Mouse (Mus musculus) midbrain, embryonic 10.5 days (tissue): ENCODE data around the gene Fxr1. TPM values are rescaled to one million over a fixed set of nuclear protein-coding genes. Genes with fewer than 3 reads are reported as not detected.

Experiments
- DNase-seq: peaks from one replicate; pipeline ENCODE4 v3.0.0-alpha.2; 2017; ENCODE audit warnings: low spot score
- H3K27ac ChIP-seq: fragments of 300-500 bp; sonication (generic); replicated peaks from 2 replicates; pipeline ENCODE4 v1.5.1; 2016; ENCODE audit warnings: mild to moderate bottlenecking
- H3K27me3 ChIP-seq: fragments of 300-500 bp; sonication (generic); 2 replicates; pipeline ENCODE4 v1.6.1; 2016; ENCODE audit warnings: low read depth, mild to moderate bottlenecking; ENCODE audit not compliant: poor library complexity, severe bottlenecking
- H3K36me3 ChIP-seq: fragments of 300-500 bp; sonication (generic); 2 replicates; pipeline ENCODE4 v1.6.1; 2016; ENCODE audit warnings: mild to moderate bottlenecking, moderate library complexity
- H3K4me1 ChIP-seq: fragments of 300-500 bp; sonication (generic); 2 replicates; pipeline ENCODE4 v1.6.1; 2016
- H3K4me3 ChIP-seq: fragments of 300-500 bp; sonication (generic); 2 replicates; pipeline ENCODE4 v1.5.1; 2016; ENCODE audit warnings: mild to moderate bottlenecking, moderate library complexity
- H3K9me3 ChIP-seq: fragments of 300-500 bp; sonication (generic); replicated peaks from 2 replicates; pipeline ENCODE4 v1.6.1; 2016; ENCODE audit warnings: mild to moderate bottlenecking
- WGBS: fragments of 180-500 bp; shearing (Covaris S2); methylation state at CpG from one replicate; pipeline ENCODE4 v1.1.7; 2016; 5-methylcytosine and 5-hydroxymethylcytosine counted together
- polyA plus RNA-seq: library from polyadenylated mRNA; unstranded; fragments of >200 nt; fragmentation: Nextera tagmentation; extraction: Ambion mirVana; gene quantifications from 2 replicates; pipeline ENCODE4 v1.2.1, GENCODE M21; 2016

The Fxr1 gene
- polyA plus RNA-seq, 1 experiment from 2014 or later, result 55.3 TPM

DNA sequence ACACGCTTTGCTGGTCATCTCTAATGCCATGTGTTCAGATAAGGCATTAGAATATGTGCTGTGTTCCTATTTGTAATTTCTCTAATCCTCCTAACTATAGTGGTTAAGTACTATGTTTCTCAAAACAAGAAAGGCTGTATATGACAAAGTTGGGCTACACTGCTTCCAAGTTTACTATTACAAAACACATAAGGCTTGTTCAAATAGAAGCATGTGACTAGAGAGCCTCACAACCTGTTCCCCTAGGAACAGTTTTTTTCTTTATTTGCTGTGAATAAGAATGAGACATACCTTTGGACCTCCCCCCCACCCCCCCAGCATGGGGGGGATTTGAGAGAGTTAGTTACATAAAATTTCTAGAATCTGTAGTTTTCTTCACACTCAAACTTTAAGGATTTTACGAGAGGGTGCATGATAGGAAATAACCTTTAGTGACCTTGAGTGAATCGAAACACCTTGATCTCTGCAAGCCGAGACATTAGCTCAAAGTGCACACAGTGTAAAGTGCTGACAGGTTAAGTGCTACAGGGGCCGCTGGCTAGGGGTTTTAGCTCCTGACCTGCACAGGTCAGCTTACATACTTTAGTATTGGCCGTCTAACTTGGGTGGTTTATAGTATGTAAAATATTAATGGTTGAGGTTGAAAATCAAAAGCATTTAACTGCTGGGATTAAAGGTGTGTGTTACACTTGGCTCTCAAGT lies 56.5 kb downstream of the Fxr1 start:
- Histone ChIP-seq H3K4me1 (peaks cover 13% of the 10 kb centered on the region), H3K27me3 (no peaks in the 10 kb centered on the region), H3K27ac (no peak overlapping the region), H3K36me3 (peaks cover 73% of the 10 kb centered on the region), H3K4me3 (no peak overlapping the region), H3K9me3 (no peaks in the 10 kb centered on the region)
- no peak for DNase-seq
- WGBS, result 88% methylated on average over 6 of the region's 6 CpGs

DNA sequence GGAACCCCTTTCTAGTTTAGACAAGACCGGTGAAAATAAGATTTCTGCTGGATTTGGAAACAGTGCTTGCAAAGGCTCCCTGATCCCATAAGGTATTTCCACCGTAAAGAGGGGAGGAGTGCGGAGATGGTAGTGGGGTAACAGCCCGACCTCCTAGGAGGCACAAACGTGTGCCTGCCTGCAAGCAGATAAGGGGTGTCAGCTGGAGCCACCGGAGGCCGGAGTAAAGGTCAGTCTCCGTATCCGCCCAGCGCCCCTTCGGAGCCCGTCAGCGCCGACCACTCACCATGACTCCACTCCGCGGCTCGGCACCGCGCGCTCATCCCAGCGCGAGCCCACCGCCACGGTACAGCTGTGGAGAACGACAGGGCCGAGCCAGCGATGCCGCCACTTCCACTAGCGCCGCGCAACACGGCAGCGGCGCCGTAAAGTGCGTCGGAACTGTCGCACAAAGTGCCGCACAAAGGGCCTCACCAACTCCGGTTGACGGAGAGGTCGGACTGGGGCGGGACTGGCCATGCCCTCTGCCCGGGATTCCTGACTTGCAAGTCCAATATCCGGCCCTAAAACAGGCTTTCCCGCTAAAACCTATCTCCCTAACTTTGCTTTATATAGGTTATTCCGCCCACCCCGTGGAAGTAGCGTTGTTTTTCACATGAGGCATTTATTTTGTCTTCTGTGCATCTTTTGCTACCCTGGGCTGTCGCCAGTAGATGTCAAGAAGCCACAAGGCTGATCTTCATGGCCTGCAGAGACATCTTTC lies 61.3 kb downstream of the Fxr1 start, which contains the start of gene Dnajc19:
TSS of gene Dnajc19 (minus strand) at position 422 of the 763 bp plus-strand sequence.
- under 1% methylated on average over 50 of the region's 50 CpGs for WGBS
- Histone ChIP-seq H3K27ac (peak within 1 kb of the TSS; percentile 89), H3K9me3 (no peaks in the 10 kb centered on the region), H3K4me1 (peaks cover 22% of the 10 kb centered on the region), H3K27me3 (no peaks in the 10 kb centered on the region), H3K36me3 (peaks cover 26% of the 10 kb centered on the region), H3K4me3 (peak within 1 kb of the TSS; percentile 83)
- peak; percentile 92 for DNase-seq

DNA sequence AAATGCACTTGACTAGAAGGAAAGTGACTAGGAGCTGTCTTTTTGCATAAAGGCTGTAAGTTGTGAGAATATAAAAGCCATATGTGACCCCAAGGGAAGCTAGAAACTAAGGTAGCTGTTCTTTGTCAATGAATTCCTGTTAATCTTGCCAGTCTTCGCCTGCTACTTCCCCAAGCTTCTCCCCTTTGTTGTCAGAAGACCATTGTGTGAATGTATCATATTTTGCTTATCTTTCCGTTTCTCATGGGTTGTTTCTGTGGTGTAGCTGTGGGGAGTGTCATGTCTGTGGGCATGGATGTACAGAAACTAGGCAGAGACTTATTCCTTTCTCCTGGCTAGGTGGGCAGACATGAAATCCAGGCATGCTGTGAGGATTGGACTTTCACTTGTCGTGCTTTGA lies 62.2 kb downstream of the Fxr1 start:
- Histone ChIP-seq H3K27me3 (no peaks in the 10 kb centered on the region), H3K27ac (peak overlapping the region; percentile 89), H3K9me3 (no peaks in the 10 kb centered on the region), H3K36me3 (peaks cover 18% of the 10 kb centered on the region), H3K4me3 (peak overlapping the region; percentile 83), H3K4me1 (peaks cover 22% of the 10 kb centered on the region)
- 87% methylated on average over 3 of the region's 3 CpGs for WGBS
- no peak for DNase-seq

DNA sequence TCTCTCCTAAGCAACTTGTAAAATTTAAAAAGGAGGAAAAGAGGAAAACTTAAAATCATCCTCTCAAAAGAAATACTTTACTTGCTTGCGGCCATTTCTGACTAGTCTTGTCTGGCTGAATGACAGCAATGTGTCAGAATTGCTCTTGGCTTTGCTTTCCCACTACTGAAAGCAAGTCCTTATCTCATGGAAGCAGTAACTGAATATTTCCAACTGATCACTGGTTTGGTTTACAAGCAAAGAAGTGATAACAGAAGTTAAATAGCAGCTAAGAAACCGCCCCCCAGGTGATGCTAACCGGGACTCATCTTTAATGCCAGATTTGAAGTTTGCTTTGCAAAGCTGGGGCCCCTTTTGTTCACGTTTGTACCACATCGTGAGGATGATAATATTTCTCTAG lies 63.9 kb downstream of the Fxr1 start:
- Histone ChIP-seq H3K9me3 (no peaks in the 10 kb centered on the region), H3K27me3 (no peaks in the 10 kb centered on the region), H3K27ac (no peak overlapping the region), H3K4me3 (no peak overlapping the region), H3K4me1 (peaks cover 22% of the 10 kb centered on the region), H3K36me3 (peaks cover 3% of the 10 kb centered on the region)
- no peak for DNase-seq
- 78% methylated on average over 5 of the region's 5 CpGs for WGBS

DNA sequence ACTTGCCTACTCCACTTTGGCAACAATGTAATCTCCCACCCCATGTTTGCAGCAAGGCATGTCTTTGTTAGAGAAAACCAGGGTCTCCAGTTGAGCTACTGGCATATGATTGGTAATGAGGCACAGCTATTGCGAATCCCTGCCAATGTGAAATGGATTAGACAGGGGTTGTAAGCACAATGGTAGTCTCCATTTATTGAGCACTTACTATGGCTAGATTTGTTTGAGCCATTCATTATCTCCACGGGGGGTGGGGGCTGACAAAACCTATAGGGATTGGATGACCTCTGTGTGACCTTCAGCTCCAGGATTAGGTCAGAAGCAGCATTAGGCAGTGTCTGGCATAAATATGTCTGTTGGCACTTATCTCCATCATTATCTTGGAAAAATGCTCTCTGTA lies 83.1 kb downstream of the Fxr1 start:
- H3K4me1 ChIP-seq, result peaks cover 32% of the 10 kb centered on the region
- H3K36me3 ChIP-seq, result no peaks in the 10 kb centered on the region
- H3K27me3 ChIP-seq, result peaks cover 25% of the 10 kb centered on the region
- WGBS, result 63% methylated on average over 2 of the region's 2 CpGs
- H3K9me3 ChIP-seq, result no peaks in the 10 kb centered on the region
- peak; percentile 21 for DNase-seq
- H3K27ac ChIP-seq, result no peak overlapping the region
- no peak overlapping the region for H3K4me3 ChIP-seq

DNA sequence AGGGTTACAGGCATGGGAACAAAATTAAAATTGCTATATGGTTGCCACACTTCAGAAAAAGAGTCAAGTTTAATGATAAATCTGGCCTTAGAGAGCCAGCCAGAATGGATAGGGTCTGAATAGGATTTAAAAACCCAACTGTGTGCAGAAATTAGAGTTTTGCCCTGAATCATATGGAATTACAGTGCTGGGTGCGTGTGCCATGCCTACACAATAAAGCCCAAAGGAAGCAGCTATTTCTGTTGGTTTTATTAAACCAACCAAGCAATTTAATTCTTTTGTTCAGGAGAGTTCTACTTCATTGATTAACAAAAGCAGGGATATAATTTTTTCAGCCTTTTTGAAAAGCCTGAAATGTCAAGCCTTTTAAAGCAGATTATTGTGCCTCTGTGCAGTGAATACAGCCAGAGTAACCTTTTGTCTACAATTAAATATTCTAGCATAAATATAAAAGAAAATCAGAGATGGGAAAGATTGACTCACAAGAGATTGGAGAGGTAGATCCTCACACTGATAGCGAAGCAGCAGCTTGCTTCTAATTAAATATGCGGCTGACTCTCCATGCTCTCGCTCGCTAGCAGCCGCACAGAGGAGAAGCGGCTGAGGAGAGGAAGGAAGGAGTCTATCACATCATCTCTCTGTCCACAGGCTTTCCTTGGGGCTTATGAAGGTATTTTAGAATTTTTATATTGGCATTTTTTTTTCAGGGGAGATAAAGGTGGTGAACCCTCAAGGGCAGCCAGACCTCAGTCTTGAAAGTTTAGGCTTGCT lies 84.3 kb downstream of the Fxr1 start:
- WGBS, result 18% methylated on average over 7 of the region's 7 CpGs
- peak overlapping the region; percentile 18; the same call in 1 of the 2 replicates for H3K4me3 ChIP-seq

DNA sequence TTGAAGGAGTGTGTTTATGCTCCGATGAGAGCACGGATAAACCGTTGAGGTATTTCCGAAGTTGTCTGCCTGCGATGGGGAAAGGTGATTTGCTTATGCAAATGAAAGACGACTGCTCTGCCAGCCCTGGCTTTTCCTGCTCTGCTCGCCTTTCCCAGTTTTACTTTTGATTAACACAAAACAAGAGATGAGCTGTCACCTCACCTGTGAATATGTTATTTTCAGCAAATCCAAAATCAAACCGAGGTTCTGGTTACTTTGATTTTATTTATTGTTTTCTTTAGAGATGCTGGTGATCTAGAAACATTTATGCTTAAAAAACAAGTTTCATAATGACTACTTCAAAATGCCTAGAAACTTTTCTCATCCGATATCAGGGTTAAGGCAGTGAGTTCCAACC lies 86.7 kb downstream of the Fxr1 start:
- Histone ChIP-seq H3K27ac (no peak overlapping the region), H3K36me3 (no peaks in the 10 kb centered on the region), H3K4me1 (peaks cover 32% of the 10 kb centered on the region), H3K9me3 (no peaks in the 10 kb centered on the region), H3K4me3 (no peak overlapping the region), H3K27me3 (peaks cover 25% of the 10 kb centered on the region)
- DNase-seq, result no peak
- WGBS, result 21% methylated on average over 9 of the region's 9 CpGs

More for the DNA sequence above, 84.3 kb downstream of the Fxr1 start:
- DNase-seq, result peak; percentile 27
- H3K27ac ChIP-seq, result no peak overlapping the region
- peaks cover 25% of the 10 kb centered on the region for H3K27me3 ChIP-seq
- no peaks in the 10 kb centered on the region for H3K9me3 ChIP-seq
- H3K4me1 ChIP-seq, result peaks cover 32% of the 10 kb centered on the region
- H3K36me3 ChIP-seq, result no peaks in the 10 kb centered on the region

DNA sequence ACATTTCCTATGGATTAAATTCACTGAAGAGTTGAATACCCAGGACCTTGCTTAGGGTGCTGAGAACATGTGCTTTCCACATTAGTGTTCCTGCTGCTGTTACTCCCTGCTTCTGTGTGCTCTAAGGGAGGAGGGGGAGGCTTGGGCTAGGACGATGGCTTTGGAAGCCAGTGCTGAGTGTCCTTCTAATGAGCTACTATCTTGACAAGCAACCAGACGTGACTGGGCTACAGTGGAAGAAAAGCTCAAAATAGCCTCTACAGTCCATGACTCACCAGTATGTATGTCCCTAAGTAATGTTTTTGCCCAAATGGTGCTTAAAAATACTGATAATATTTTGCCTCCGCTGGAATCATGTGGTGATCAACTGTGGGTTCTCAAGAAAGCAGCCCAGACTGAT lies 87.9 kb downstream of the Fxr1 start:
- no peak overlapping the region for H3K27ac ChIP-seq
- DNase-seq, result no peak
- 84% methylated on average over 3 of the region's 3 CpGs for WGBS
- peaks cover 25% of the 10 kb centered on the region for H3K27me3 ChIP-seq
- peaks cover 30% of the 10 kb centered on the region for H3K4me1 ChIP-seq
- H3K4me3 ChIP-seq, result no peak overlapping the region
- H3K9me3 ChIP-seq, result no peaks in the 10 kb centered on the region
- no peaks in the 10 kb centered on the region for H3K36me3 ChIP-seq

DNA sequence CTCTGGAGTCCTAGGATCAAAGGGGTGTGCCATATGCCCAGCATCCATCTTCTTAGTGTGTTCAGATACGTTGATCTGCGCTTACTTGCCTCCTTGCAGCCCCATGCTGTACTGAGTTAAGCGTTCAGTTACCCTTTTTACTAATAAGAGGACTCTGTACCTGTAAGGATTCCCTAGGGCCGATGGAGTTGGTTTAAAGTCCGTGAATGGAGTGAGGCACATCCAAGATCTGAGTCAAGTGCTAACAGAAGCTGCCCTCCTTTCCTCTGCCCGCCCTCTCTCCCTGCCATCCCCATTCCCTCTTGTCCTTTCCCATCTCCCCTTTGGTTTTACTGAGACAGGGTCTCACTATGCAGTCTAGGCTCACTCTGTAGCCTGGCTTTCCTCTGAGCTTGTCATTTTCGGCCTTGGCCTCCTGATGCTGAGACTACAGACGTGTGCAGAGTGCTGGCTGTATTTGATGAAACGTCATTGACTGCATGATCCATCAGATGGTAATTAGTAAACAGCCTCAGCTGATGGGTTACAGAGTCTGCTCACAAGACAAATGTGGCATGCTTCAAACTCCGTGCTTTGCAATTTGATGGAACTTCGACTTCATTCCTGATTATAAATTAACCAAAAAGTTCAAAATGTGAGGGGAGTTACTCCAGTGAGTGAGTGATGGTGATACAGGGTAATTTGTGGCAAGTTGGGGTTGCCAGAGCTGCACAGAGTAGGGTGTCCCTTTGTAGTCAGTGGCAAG lies 92.4 kb downstream of the Fxr1 start:
- Histone ChIP-seq H3K27ac (no peak overlapping the region), H3K4me3 (no peak overlapping the region), H3K27me3 (peaks cover 3% of the 10 kb centered on the region; the same call in 1 of the 2 replicates), H3K36me3 (no peaks in the 10 kb centered on the region), H3K4me1 (peaks cover 12% of the 10 kb centered on the region), H3K9me3 (no peaks in the 10 kb centered on the region)
- no peak for DNase-seq
- WGBS, result 83% methylated on average over 11 of the region's 11 CpGs

DNA sequence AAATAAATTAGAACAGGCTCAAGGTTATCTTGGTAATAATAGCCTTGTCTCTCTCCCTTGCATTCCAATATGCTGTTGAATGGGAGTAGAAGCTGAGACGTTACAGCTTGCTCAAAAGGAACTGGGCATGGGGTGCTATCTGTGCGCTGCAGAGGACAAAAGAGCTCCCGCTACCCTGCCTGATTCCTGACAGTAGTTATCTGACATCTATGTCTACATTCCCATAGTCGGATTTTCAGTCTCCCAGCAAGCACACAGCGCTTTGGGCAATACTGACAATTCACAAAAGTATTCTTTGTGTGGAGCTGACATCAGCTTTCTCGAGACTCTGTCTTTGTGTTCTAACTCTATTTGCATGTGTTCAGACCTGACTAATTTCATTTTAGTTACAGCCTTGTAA lies 96.1 kb downstream of the Fxr1 start:
- Histone ChIP-seq H3K4me1 (peaks cover 12% of the 10 kb centered on the region), H3K9me3 (no peaks in the 10 kb centered on the region), H3K27me3 (no peaks in the 10 kb centered on the region), H3K36me3 (no peaks in the 10 kb centered on the region), H3K27ac (no peak overlapping the region), H3K4me3 (no peak overlapping the region)
- 43% methylated on average over 6 of the region's 6 CpGs for WGBS
- no peak for DNase-seq

DNA sequence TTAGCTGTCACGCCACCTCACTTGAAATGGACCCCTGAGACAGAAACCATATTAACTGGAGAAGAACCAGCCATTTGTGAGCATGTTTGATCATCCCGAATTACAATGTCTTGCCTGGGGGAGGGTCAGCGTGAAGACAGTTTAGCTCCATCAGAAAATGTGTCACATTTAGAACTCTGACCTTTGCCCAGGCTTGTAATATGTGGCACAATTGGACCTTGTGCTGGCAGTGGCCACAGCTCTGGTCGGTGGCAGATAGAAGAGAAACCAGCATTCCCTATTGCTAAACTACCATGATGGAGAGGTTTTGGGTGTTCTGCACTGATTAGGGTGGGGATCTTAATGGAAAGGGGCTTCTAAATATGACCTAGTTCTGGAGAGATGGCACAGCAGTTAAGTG lies 100.1 kb downstream of the Fxr1 start:
- H3K27me3 ChIP-seq, result no peaks in the 10 kb centered on the region
- H3K27ac ChIP-seq, result no peak overlapping the region
- WGBS, result 78% methylated on average over 4 of the region's 4 CpGs
- no peaks in the 10 kb centered on the region for H3K9me3 ChIP-seq
- peaks cover 12% of the 10 kb centered on the region for H3K4me1 ChIP-seq
- DNase-seq, result no peak
- no peaks in the 10 kb centered on the region for H3K36me3 ChIP-seq
- no peak overlapping the region for H3K4me3 ChIP-seq
